Mouse (Mus musculus) adipose tissue, adult 10 weeks (tissue): ENCODE results near the gene Sap30bp. TPM values are rescaled to one million over a fixed set of nuclear protein-coding genes. Genes with fewer than 3 reads are reported as not detected.

Experiments
- polyA plus RNA-seq: library from polyadenylated mRNA; stranded (reverse); fragments of 350-450 nt; fragmentation: Illumina TruSeq; extraction: RNeasy Lipid Tissue Mini Kit (QIAGEN cat#74804); gene quantifications from one replicate; pipeline ENCODE4 v1.2.3, GENCODE M21; 2014; ENCODE audit warnings: low read depth, low replicate concordance

Gene Sap30bp
- 30.6 TPM for polyA plus RNA-seq

GRCm38 (mm10) chr11:115933108-115933746 lies at the start of gene Sap30bp, which contains the start of gene Recql5:
Gene Sap30bp, plus strand, starts transcription at chr11:115933282.
Gene Recql5, minus strand, starts transcription at chr11:115933477.

GRCm38 (mm10) chr11:115899486-115900266 lies 33.4 kb upstream of the Sap30bp start, which contains the start of gene Smim5:
Gene Smim5, plus strand, starts transcription at chr11:115899966.

DNA sequence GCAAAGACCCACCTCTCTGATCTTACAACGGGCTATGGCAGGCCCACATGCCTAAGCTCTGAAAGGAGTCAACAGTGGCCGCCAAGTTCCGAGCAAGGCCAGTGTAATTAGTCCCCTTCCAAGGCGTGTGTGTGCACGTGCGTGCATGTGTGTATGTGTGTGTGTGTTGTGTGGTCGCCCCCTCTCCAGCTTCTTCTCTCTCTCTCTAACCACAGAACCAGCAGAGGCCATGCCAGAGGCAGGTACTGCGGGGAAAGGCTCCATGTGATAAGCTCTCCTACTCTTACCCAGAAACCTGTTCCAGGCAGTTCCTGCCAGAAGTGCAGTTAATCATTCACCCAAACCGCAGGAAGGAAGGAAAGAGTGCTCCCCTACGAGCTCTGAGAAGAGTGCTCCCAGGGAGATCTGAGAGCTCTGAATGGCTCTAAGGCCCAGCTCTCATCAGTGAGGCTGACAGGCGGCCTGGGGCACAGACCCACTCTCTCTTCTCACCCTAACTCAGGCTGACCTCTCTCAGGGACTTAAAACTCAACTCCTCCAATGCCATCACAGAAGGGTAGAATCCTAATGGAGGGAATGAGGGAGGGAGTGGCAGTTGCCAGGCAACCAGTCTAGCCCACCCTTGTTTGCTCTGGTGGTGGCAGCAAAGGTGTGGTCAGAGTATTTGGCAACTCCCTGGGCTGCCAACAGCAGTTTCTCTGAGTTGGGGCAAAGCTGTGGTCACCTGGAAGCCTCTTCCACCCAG lies 21.3 kb upstream of the Sap30bp start, which contains the start of gene Smim6:
Gene Smim6, plus strand, starts transcription at position 386 of the 745 bp plus-strand sequence.

DNA sequence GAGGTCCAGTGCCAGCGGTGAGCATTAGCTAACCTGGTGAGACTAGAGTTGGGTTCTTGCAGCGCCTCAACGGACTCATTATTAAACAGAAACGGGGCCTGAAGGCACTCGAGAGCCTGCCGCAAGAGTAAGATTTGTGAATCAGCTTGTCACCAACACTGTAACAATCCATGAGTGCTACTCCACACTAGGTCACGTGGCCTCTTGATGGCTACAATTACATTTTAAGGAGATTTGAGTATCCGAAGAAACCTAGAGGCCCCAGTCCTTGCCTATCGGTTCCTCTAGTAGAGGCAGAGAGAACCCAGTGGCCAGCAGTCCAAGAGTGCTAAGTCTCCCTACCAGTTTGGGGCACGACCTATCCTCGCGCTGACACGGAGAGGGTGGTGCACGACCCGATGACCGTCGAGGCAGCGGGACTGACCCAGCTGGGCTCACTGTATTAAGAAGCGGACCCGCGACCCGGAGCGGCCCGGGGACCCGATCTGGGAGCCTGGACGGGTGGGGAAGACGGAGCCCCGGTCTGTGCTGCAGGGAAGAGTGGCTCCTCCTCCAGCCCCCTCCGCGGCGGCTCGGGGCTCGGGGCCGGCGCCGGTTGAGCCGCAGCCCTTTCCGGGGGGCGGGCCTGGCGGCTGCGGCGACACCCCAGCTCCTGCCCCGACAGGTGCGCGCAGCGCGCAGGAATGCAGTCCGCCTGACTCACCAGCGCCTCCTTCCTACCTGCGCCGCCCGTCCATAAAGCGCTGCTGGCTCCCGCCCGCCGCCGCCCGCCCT lies 41.4 kb downstream of the Sap30bp start, which contains the start of gene Itgb4:
Gene Itgb4, plus strand, starts transcription at position 401 of the 774 bp plus-strand sequence.

GRCm38 (mm10) chr11:116012262-116012947 lies 79.3 kb downstream of the Sap30bp start, which contains the start of gene Galk1:
Gene Galk1, minus strand, starts transcription at chr11:116012719.

Other genes with a start within 250 kb of the Sap30bp start
- gene Grb2, start 224.7 kb upstream of the Sap30bp start, polyA plus RNA-seq = 55.1 TPM
- gene Tmem94, start 167.8 kb upstream of the Sap30bp start, polyA plus RNA-seq = 33.3 TPM
- 38.2 TPM for gene Caskin2, start 119.6 kb upstream of the Sap30bp start, polyA plus RNA-seq
- 12.0 TPM for gene Tsen54, start 118.6 kb upstream of the Sap30bp start, polyA plus RNA-seq
- 66.4 TPM for gene Llgl2, start 109.2 kb upstream of the Sap30bp start, polyA plus RNA-seq
- gene Myo15b, start 74.9 kb upstream of the Sap30bp start, polyA plus RNA-seq = 13.7 TPM
- gene Smim5, start 33.3 kb upstream of the Sap30bp start, polyA plus RNA-seq = 13.8 TPM
- gene Smim6, start 21.3 kb upstream of the Sap30bp start, polyA plus RNA-seq = 1.4 TPM
- 22.9 TPM for gene Recql5, start 195 bp downstream of the Sap30bp start, polyA plus RNA-seq
- 7.7 TPM for gene Itgb4, start 41.4 kb downstream of the Sap30bp start, polyA plus RNA-seq
- gene Galk1, start 79.4 kb downstream of the Sap30bp start, polyA plus RNA-seq = 36.9 TPM
- 364 TPM for gene H3f3b, start 94.7 kb downstream of the Sap30bp start, polyA plus RNA-seq
- 20.0 TPM for gene Unk, start 97.0 kb downstream of the Sap30bp start, polyA plus RNA-seq
- 1.3 TPM for gene Unc13d, start 144.7 kb downstream of the Sap30bp start, polyA plus RNA-seq
- 150 TPM for gene Wbp2, start 153.7 kb downstream of the Sap30bp start, polyA plus RNA-seq
- 27.7 TPM for gene Trim47, start 193.9 kb downstream of the Sap30bp start, polyA plus RNA-seq
- gene Trim65, start 197.8 kb downstream of the Sap30bp start, polyA plus RNA-seq = 6.0 TPM
- gene Mrpl38, start 205.6 kb downstream of the Sap30bp start, polyA plus RNA-seq = 40.8 TPM
- 39.1 TPM for gene Fbf1, start 234.9 kb downstream of the Sap30bp start, polyA plus RNA-seq